Mouse (Mus musculus) central nervous system, embryonic 14 days (tissue): ENCODE data around the gene Rps6kb1. TPM values are rescaled to one million over a fixed set of nuclear protein-coding genes. Genes with fewer than 3 reads are reported as not detected.

Experiments used
- polyA plus RNA-seq: library from polyadenylated mRNA; depleted of rRNA; stranded (reverse); fragments of >200 nt; gene quantifications from 2 replicates; pipeline ENCODE4 v1.2.3, GENCODE M21; 2012; rRNA removed

Rps6kb1 gene
- polyA plus RNA-seq = 33.2 and 33.6 TPM in 2 replicates

DNA sequence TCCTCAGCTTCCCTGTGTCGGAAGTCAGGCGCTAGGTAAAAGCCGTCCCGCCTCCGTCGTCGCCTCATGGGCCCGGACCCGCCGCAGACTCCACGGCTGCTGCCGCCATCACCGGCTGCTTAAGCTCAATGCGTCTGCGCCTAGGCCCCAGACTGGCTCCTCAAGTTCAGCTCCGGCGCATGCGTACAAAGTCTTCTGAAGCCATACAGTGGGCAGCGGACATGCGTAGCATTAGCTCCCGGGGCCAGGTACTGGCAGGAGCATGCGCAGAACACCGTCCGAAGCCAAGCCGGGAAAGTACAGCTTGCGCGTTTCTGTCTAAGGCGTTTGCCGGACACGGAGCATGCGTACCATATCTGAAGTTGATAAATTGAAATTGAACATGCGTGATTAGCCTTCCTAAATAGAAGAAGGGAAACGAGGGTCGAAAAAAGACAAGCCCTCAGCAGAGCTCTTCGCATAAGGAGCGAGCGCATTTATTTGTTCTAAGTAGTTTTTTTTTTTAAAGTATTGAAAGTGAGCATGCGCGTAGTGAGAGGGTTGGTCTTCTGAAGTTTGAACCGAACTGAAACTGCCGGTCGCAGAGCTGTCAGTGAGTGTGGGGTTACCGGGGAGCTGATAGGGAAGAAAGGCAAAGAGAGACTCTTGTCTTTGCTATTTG, at the start of gene Rps6kb1, which contains the start of gene Tubd1:
TSS of gene Rps6kb1 (minus strand) at position 167 of the 661 bp plus-strand sequence.
TSS of gene Tubd1 (plus strand) at position 353 of the 661 bp plus-strand sequence.

GRCm38 (mm10) chr11:86484101-86484868, 60.3 kb downstream of the Rps6kb1 start, which contains the start of gene Rnft1:
Gene Rnft1, plus strand, starts transcription at chr11:86484657.

Other genes with a start within 250 kb of the Rps6kb1 start
- 18.9 and 21.1 TPM in 2 replicates for gene Med13, start 187.2 kb downstream of the Rps6kb1 start, polyA plus RNA-seq
- gene Rnft1, start 60.1 kb downstream of the Rps6kb1 start, polyA plus RNA-seq = 7.7 and 8.3 TPM in 2 replicates
- 5.3 and 5.5 TPM in 2 replicates for gene Tubd1, start 186 bp upstream of the Rps6kb1 start, polyA plus RNA-seq
- gene Vmp1, start 139.0 kb upstream of the Rps6kb1 start, polyA plus RNA-seq = 42.0 and 47.6 TPM in 2 replicates
- 20.2 and 24.4 TPM in 2 replicates for gene Ptrh2, start 139.2 kb upstream of the Rps6kb1 start, polyA plus RNA-seq
- 136 and 140 TPM in 2 replicates for gene Cltc, start 212.8 kb upstream of the Rps6kb1 start, polyA plus RNA-seq